Mouse (Mus musculus) limb, embryonic 14.5 days (tissue): Measurements from ENCODE around the gene Fcho1. TPM values are rescaled to one million over a fixed set of nuclear protein-coding genes. Genes with fewer than 3 reads are reported as not detected.

ENCODE experiments used
- ATAC-seq: fragments of 200-750 bp; cut with Nextera tagmentation; 2 replicates; pipeline ENCODE4 v1.8.0; 2017; ENCODE audit warnings: low read depth, moderate number of reproducible peaks, moderate TSS enrichment; ENCODE audit not compliant: low FRiP score
- DNase-seq: peaks from one replicate; pipeline ENCODE4 v3.0.0-alpha.2; 2015; ENCODE audit warnings: low spot score
- H3K27ac ChIP-seq: fragments of 300-500 bp; sonication (generic); replicated peaks from 2 replicates; pipeline ENCODE4 v1.5.1; 2014; ENCODE audit warnings: low read depth, mild to moderate bottlenecking, low read length, moderate library complexity, mixed read lengths
- H3K27me3 ChIP-seq: fragments of 300-500 bp; sonication (generic); 2 replicates; pipeline ENCODE4 v1.6.1; 2014; ENCODE audit warnings: low read length, mixed read lengths; ENCODE audit not compliant: control insufficient read depth, insufficient read depth
- H3K36me3 ChIP-seq: fragments of 300-500 bp; sonication (generic); 2 replicates; pipeline ENCODE4 v1.6.1; 2014; ENCODE audit warnings: mild to moderate bottlenecking, low read length, moderate library complexity, mixed read lengths; ENCODE audit not compliant: control insufficient read depth, insufficient read depth
- H3K4me1 ChIP-seq: fragments of 300-500 bp; sonication (generic); 2 replicates; pipeline ENCODE4 v1.6.1; 2014; ENCODE audit warnings: antibody characterized with exemption, low read length, mixed read lengths; ENCODE audit not compliant: control insufficient read depth, insufficient read depth
- H3K4me2 ChIP-seq: fragments of 300-500 bp; sonication (generic); replicated peaks from 2 replicates; pipeline ENCODE4 v1.6.1; 2014; ENCODE audit warnings: low read depth, mild to moderate bottlenecking, low read length, moderate library complexity; ENCODE audit not compliant: severe bottlenecking
- H3K4me3 ChIP-seq: fragments of 300-500 bp; sonication (generic); replicated peaks from 2 replicates; pipeline ENCODE4 v1.5.1; 2014; ENCODE audit warnings: low read length
- H3K9ac ChIP-seq: fragments of 300-500 bp; sonication (generic); 2 replicates; pipeline ENCODE4 v1.6.1; 2014; ENCODE audit warnings: mild to moderate bottlenecking, low read depth, low read length, moderate library complexity; ENCODE audit not compliant: severe bottlenecking
- H3K9me3 ChIP-seq: fragments of 300-500 bp; sonication (generic); 2 replicates; pipeline ENCODE4 v1.6.1; 2016; ENCODE audit warnings: low read length; ENCODE audit not compliant: control insufficient read depth
- POLR2A ChIP-seq: fragments of 200-500 bp; IDR thresholded peaks from 2 replicates; pipeline ENCODE4 v1.8.0; 2012; ENCODE audit warnings: inconsistent platforms, mild to moderate bottlenecking, moderate library complexity, borderline replicate concordance; ENCODE audit not compliant: insufficient read depth, insufficient read length; ENCODE audit errors: extremely low read depth
- WGBS: fragments of 180-500 bp; shearing (Covaris S2); extraction: QIAGEN DNeasy Blood & Tissue Kit; methylation state at CpG from one replicate; pipeline ENCODE4 v1.1.7; 2014; 5-methylcytosine and 5-hydroxymethylcytosine counted together
- polyA plus RNA-seq, 2 experiments: library from polyadenylated mRNA; depleted of rRNA in 1 of 2; stranded (reverse) in 1 of 2; unstranded in 1 of 2; fragments of >200 nt; fragmentation: Nextera tagmentation in 1 of 2; extraction: Ambion mirVana in 1 of 2; gene quantifications; 2 replicates each; pipeline versions ENCODE4 v1.2.1 to v1.2.3; 2012 to 2014

Gene Fcho1
- polyA plus RNA-seq, 2 experiments, result 3.3 to 10.4 TPM

DNA sequence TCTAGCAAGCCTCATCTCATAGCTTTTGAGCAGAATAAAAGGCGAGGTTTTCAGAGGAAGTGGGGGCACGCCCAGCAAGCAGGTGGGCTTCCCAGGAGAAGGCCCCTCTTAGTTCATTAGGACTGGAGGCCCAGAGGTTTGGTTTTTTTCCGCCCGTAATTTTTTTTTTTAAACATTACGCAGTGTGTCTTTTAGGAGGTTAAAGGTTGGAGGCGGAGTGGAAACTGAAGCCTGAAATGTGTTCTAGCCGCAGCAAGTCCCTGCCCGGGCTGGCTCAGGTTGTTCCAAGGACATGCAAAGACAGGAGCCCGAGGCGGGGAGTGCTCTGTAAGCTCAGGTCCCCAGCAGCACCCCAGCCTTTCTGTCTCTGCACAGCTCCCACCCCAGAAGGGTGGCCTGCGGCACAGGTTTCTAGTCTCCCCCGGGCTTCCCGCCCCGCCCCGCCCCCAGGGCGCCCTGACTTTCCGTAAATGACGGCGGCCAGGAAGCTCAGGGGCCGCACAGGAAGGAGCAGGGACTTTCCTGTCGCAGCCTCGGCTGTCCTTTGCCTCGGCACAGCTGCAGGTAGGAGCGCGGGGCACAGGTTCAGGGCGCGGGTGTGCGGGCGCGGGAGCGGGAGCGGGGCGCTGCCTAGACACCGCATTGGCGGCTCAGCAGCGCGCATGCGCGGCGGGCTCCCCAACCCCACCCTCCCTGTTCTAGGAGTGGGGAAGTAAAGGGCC is 49.3 kb downstream of the Fcho1 start, which contains the start of gene Jak3:
Gene Jak3, plus strand, starts transcription at position 277 of the 722 bp plus-strand sequence.
- 0 out of 2 replicates have a peak within 1 kb of the TSS, but pooled peaks have one; percentile 38 for H3K27ac ChIP-seq
- H3K9me3 ChIP-seq, result no peaks in the 10 kb centered on the region
- H3K4me1 ChIP-seq, result peaks cover 8% of the 10 kb centered on the region
- H3K4me2 ChIP-seq, result peak within 1 kb of the TSS; percentile 92
- TF ChIP-seq POLR2A, result no peak
- peak within 1 kb of the TSS; percentile 62 for H3K4me3 ChIP-seq
- H3K27me3 ChIP-seq, result peaks cover 50% of the 10 kb centered on the region
- 3% methylated on average over 25 of the region's 40 CpGs for WGBS
- no peaks in the 10 kb centered on the region for H3K36me3 ChIP-seq
- ATAC-seq (peak; percentile 39; the same call in 1 of the 2 replicates), DNase-seq (peak; percentile 78)
- peak within 1 kb of the TSS; percentile 60 for H3K9ac ChIP-seq

DNA sequence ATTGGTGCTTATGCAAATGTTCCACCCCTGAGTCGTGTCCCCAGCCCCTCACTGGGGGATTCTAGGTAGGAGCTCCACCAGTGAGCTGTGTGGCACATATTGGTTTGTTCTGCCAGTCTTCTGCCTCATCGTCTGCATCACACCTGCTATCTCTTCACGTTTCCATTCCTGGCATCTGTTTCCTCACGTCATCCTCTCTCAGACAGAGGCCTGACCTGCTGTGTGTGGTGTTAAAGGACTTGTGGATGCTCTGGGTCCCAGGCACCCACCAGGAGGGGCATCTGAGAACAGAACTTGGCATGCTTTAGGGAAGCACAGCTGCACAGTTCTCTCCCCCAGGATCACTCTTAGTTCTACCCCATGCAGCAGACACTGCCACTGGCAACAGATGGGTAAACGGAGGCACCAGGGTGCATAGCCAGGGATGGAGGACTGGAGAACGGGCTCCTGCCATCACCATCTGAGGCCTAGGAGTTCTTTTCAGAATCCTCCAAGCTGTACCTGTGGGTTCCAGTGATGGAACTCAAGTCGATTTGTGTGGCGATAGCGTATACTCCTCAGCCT is 50.0 kb downstream of the Fcho1 start:
- H3K27ac ChIP-seq, result 0 out of 2 replicates have a peak overlapping the region, but pooled peaks have one; percentile 38
- WGBS, result 31% methylated on average over 9 of the region's 9 CpGs
- peak overlapping the region; percentile 62 for H3K4me3 ChIP-seq
- peaks cover 14% of the 10 kb centered on the region for H3K4me1 ChIP-seq
- DNase-seq (no peak), ATAC-seq (no peak)
- H3K4me2 ChIP-seq, result peak overlapping the region; percentile 92
- no peak overlapping the region for H3K9ac ChIP-seq
- H3K27me3 ChIP-seq, result peaks cover 49% of the 10 kb centered on the region
- H3K36me3 ChIP-seq, result no peaks in the 10 kb centered on the region
- TF ChIP-seq POLR2A, result no peak
- H3K9me3 ChIP-seq, result no peaks in the 10 kb centered on the region

DNA sequence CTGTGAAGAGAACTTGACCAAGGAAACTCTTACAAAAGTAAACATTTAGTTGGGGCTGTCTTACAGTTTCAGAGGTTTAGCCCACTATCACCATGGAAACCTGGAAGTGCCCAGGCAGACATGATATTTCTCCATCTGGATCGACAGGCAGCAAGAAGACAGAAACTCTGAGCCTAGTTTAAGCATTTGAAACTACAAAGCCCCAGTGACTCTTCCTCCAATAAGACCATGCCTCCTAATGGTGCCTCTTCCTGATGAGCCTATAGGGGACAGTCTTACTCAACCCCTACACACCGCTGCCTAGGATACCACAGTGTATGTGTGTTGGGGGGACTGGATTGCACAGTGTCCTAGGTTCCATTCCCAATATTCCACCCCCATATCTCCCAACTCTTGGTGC is 51.4 kb downstream of the Fcho1 start:
- 76% methylated on average over 2 of the region's 2 CpGs for WGBS
- peaks cover 48% of the 10 kb centered on the region for H3K27me3 ChIP-seq

DNA sequence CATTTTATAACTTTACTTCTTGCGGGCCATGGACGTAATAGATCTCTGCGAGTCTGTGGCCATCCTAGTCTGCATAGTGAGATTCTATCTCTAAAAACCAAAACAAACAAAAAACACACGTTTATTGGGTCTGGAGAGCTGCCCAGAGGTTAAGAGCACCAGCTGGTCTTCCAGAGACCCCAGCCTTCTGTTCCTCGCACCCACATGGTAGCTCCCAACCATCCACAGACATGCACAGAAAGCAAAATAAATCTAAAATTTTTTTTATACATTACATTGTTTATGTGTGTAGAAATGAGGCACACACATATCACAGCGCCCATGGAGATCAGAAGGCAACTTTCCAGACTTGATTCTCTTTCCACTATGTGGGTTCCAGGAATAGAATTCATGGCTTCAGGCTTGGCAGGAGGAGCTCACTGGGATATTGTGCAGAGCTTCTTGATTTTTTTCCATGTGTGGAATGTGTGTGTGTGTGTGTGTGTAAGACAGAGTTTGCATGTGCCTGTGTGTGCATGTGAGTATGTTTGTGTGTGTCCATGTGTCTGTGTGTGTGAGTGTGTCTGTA is 53.3 kb downstream of the Fcho1 start:
- no peak for ATAC-seq
- Histone ChIP-seq H3K4me2 (peak overlapping the region; percentile 82), H3K36me3 (no peaks in the 10 kb centered on the region), H3K27ac (no peak overlapping the region), H3K9me3 (no peaks in the 10 kb centered on the region), H3K4me1 (peaks cover 20% of the 10 kb centered on the region), H3K4me3 (peak overlapping the region; percentile 35; the same call in 1 of the 2 replicates), H3K9ac (no peak overlapping the region), H3K27me3 (peaks cover 42% of the 10 kb centered on the region)
- TF ChIP-seq POLR2A, result no peak
- DNase-seq, result no peak
- WGBS, result 44% methylated on average over 6 of the region's 6 CpGs

More for the DNA sequence above, 51.4 kb downstream of the Fcho1 start:
- H3K4me1 ChIP-seq, result peaks cover 17% of the 10 kb centered on the region
- no peak overlapping the region for H3K9ac ChIP-seq
- no peaks in the 10 kb centered on the region for H3K9me3 ChIP-seq
- no peak overlapping the region for H3K4me2 ChIP-seq
- DNase-seq, result no peak
- no peaks in the 10 kb centered on the region for H3K36me3 ChIP-seq
- TF ChIP-seq POLR2A, result no peak
- H3K27ac ChIP-seq, result no peak overlapping the region
- H3K4me3 ChIP-seq, result no peak overlapping the region
- no peak for ATAC-seq

- Histone ChIP-seq H3K9ac (no peak within 1 kb of the TSS), H3K27me3 (peaks cover 38% of the 10 kb centered on the region)
- WGBS, result under 1% methylated on average over 34 of the region's 42 CpGs
These were observed 54.0 kb downstream of the Fcho1 start, which contains the start of gene Unc13a for GRCm38 (mm10) chr8:71671549-71671965. Gene Unc13a (minus strand): TSS chr8:71671757.

More at GRCm38 (mm10) chr8:71671549-71671965, 54.0 kb downstream of the Fcho1 start, which contains the start of gene Unc13a:
- peaks cover 17% of the 10 kb centered on the region for H3K4me1 ChIP-seq
- no peaks in the 10 kb centered on the region for H3K36me3 ChIP-seq
- H3K4me2 ChIP-seq, result peak within 1 kb of the TSS; percentile 82
- TF ChIP-seq POLR2A, result no peak
- ATAC-seq (peak; percentile 70), DNase-seq (peak; percentile 71)
- H3K9me3 ChIP-seq, result no peaks in the 10 kb centered on the region
- peak within 1 kb of the TSS; percentile 35 for H3K4me3 ChIP-seq
- H3K27ac ChIP-seq, result no peak within 1 kb of the TSS
